Mouse (Mus musculus): ENCODE data around the gene Sgce. TPM values are rescaled to one million over a fixed set of nuclear protein-coding genes. Genes with fewer than 3 reads are reported as not detected.
"Not testable (repeated sequence)": the region's sequence is repeated elsewhere in the genome, so short reads cannot be mapped to it uniquely, and the experiment has no call there.

Gene Sgce
- total and polyA plus RNA-seq, 3 experiments: 0.33 TPM; not detected in 2

DNA sequence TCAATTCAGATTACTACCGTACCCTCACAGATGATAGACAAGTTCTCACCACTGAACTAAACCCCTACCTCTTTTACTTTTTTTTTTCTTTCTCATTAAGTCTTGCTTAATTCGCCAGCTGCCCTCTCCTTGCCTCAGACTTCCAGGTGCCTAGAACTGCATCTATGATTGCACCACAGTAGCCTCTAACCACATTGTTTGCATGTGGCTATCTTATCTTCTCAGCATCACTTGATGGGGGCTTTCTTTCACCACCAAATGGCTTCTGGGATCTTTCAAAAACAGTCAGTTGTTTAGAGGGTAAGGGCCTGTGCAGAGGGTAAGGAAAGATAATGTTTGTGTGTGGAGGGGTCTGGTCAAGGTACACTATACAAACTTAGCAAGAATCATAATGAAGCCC lies 82.7 kb downstream of the Sgce start:
- TF ChIP-seq GATA2 (IDR thresholded peaks at IDR 0.05; ENCODE audit: borderline replicate concordance, low read depth, low read length) (no peak), POLR2AphosphoS5 (IDR thresholded peaks at IDR 0.05; ENCODE audit: insufficient replicate concordance, low read depth, low read length) (no peak), TAL1 (conservative IDR thresholded peaks at IDR 0.05; ENCODE audit: low read depth, low read length) (peak; percentile 82)
- DNase-seq (ENCODE audit: low spot score) (peak; percentile 11), ATAC-seq (ENCODE audit: extremely low read depth, insufficient number of reproducible peaks, low FRiP score, poor library complexity, severe bottlenecking) (peak; percentile 79)
- no peaks in the 10 kb centered on the region for H3K9me3 ChIP-seq (replicated peaks)
- H3K27me3 ChIP-seq (ENCODE audit: insufficient read depth, low read length): peaks cover 3% of the 10 kb centered on the region; the same call in 1 of the 2 replicates
- no peak overlapping the region for H3K4me3 ChIP-seq (ENCODE audit: low read depth, low read length)
- H3K36me3 ChIP-seq (replicated peaks): no peaks in the 10 kb centered on the region
- H3K4me1 ChIP-seq (ENCODE audit: insufficient read depth, low read depth, low read length): peaks cover 55% of the 10 kb centered on the region

DNA sequence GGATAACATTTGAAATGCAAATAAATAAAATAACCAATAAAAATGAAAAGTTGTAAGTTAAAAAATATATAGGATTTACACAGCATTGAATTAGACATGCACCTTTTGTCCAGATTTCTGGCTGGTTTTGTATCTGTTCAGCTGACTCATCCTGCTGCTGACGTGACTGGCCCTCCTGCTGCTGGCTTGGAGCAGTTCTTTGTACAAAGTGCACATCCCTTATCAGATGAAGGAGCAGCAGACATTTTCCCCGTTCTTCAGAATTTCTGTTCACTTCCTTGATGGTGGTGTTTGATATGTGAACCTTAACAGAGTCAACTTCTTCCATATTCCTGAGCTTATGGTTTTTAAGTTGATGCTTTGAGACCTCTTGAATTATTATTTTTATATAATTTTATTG lies 83.5 kb downstream of the Sgce start:
- Histone ChIP-seq H3K9me3 (replicated peaks) (no peaks in the 10 kb centered on the region), H3K27me3 (ENCODE audit: insufficient read depth, low read length) (peaks cover 7% of the 10 kb centered on the region; the same call in 1 of the 2 replicates), H3K36me3 (replicated peaks) (no peaks in the 10 kb centered on the region), H3K4me1 (ENCODE audit: insufficient read depth, low read depth, low read length) (peaks cover 57% of the 10 kb centered on the region), H3K4me3 (ENCODE audit: low read depth, low read length) (peak overlapping the region; percentile 42; the same call in 1 of the 2 replicates)
- ATAC-seq (ENCODE audit: extremely low read depth, insufficient number of reproducible peaks, low FRiP score, poor library complexity, severe bottlenecking): peak; percentile 77
- DNase-seq (ENCODE audit: low spot score): peak; percentile 36
- TF ChIP-seq POLR2AphosphoS5 (IDR thresholded peaks at IDR 0.05; ENCODE audit: insufficient replicate concordance, low read depth, low read length) (no peak), GATA2 (IDR thresholded peaks at IDR 0.05; ENCODE audit: borderline replicate concordance, low read depth, low read length) (no peak), TAL1 (conservative IDR thresholded peaks at IDR 0.05; ENCODE audit: low read depth, low read length) (no peak)

DNA sequence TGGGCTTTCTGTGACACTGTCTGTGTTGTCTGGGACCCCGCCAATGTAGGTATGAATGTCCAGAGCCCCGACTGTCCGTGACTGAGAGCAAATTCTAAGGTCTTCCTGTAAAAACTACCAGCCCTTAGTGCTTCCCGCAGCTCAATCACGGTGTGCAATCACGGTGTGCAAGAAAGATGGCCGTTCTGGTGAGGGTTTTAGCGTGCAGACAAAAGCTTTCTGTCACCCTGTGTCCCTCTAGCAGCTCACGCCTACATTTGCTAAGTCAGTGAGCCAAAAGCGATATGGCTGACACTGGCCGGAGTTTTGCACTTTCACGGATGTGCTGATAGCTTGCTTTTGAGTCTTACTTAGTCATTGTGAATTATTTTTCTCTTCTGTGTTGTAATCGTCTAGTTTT lies 88.1 kb downstream of the Sgce start:
- H3K27me3 ChIP-seq (ENCODE audit: insufficient read depth, low read length): peaks cover 9% of the 10 kb centered on the region; the same call in 1 of the 2 replicates
- TF ChIP-seq POLR2AphosphoS5 (IDR thresholded peaks at IDR 0.05; ENCODE audit: insufficient replicate concordance, low read depth, low read length): no peak
- TF ChIP-seq GATA1 (IDR thresholded peaks at IDR 0.05; ENCODE audit: borderline replicate concordance, low read length): no peak
- no peak for TF ChIP-seq CTCF (IDR thresholded peaks at IDR 0.05; ENCODE audit: low read depth, low read length)
- no peak for TF ChIP-seq TAL1 (conservative IDR thresholded peaks at IDR 0.05; ENCODE audit: low read depth, low read length)
- TF ChIP-seq GATA2 (IDR thresholded peaks at IDR 0.05; ENCODE audit: borderline replicate concordance, low read depth, low read length): no peak

DNA sequence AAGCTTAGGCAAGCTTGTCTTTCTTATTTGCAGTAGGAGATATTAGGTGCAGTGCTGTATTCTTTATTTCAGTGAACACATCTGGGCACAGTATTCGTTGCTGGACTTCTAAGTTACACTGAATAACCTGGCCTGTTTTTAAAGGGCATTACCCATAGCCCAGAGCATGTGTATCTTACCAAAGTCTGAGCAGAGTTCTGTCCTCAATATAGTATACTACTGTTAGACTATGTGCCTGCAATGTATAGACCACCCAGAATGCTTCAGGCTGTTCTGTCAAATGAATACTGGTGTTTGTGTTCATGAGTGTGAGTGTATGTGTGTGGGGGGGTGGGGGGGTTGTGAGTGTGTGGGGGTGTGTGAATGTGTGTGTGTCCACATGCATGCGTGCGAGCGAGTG lies 91.1 kb downstream of the Sgce start:
- ATAC-seq (ENCODE audit: extremely low read depth, insufficient number of reproducible peaks, low FRiP score, poor library complexity, severe bottlenecking): no peak
- no peak for TF ChIP-seq CTCF (IDR thresholded peaks at IDR 0.05; ENCODE audit: low read depth, low read length)
- no peak for TF ChIP-seq GATA1 (IDR thresholded peaks at IDR 0.05; ENCODE audit: borderline replicate concordance, low read length)
- DNase-seq (ENCODE audit: low spot score): no peak

More for the DNA sequence above, 88.1 kb downstream of the Sgce start:
- ATAC-seq (ENCODE audit: extremely low read depth, insufficient number of reproducible peaks, low FRiP score, poor library complexity, severe bottlenecking): no peak
- no peak overlapping the region for H3K4me3 ChIP-seq (ENCODE audit: low read depth, low read length)
- peaks cover 66% of the 10 kb centered on the region for H3K4me1 ChIP-seq (ENCODE audit: insufficient read depth, low read depth, low read length)
- no peaks in the 10 kb centered on the region for H3K36me3 ChIP-seq (replicated peaks)
- no peaks in the 10 kb centered on the region for H3K9me3 ChIP-seq (replicated peaks)
- DNase-seq (ENCODE audit: low spot score): no peak

DNA sequence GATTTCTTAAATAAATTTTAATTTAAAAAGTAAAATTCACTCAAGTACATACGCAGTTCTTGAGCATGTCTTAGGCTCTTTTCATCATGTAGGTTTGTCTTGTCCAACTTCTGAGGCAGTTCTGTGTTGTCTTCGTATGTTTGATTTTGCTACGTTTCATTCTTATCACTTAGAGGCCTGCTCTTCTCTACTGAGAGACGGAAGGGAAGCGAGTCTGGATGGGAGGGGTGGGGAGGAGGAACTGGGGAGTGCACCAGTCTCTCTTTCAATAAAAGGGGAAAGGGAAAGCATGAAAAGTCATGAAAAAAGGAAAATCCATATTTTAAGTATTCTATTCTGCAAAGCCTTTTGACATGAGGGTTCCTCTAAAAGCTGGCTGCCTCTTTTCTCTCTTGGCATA lies 91.5 kb downstream of the Sgce start:
- Histone ChIP-seq H3K4me3 (ENCODE audit: low read depth, low read length) (no peak overlapping the region), H3K9me3 (replicated peaks) (no peaks in the 10 kb centered on the region), H3K36me3 (replicated peaks) (no peaks in the 10 kb centered on the region), H3K4me1 (ENCODE audit: insufficient read depth, low read depth, low read length) (peaks cover 43% of the 10 kb centered on the region), H3K27me3 (ENCODE audit: insufficient read depth, low read length) (peaks cover 6% of the 10 kb centered on the region; the same call in 1 of the 2 replicates)
- DNase-seq (ENCODE audit: low spot score) (peak; percentile 29), ATAC-seq (ENCODE audit: extremely low read depth, insufficient number of reproducible peaks, low FRiP score, poor library complexity, severe bottlenecking) (peak; percentile 40; the same call in 1 of the 2 replicates)
- TF ChIP-seq GATA1 (IDR thresholded peaks at IDR 0.05; ENCODE audit: borderline replicate concordance, low read length): no peak
- TF ChIP-seq TAL1 (conservative IDR thresholded peaks at IDR 0.05; ENCODE audit: low read depth, low read length): no peak
- TF ChIP-seq CTCF (IDR thresholded peaks at IDR 0.05; ENCODE audit: low read depth, low read length): no peak
- no peak for TF ChIP-seq GATA2 (IDR thresholded peaks at IDR 0.05; ENCODE audit: borderline replicate concordance, low read depth, low read length)
- no peak for TF ChIP-seq POLR2AphosphoS5 (IDR thresholded peaks at IDR 0.05; ENCODE audit: insufficient replicate concordance, low read depth, low read length)

More for the DNA sequence above, 91.1 kb downstream of the Sgce start:
- Histone ChIP-seq H3K9me3 (replicated peaks) (no peaks in the 10 kb centered on the region), H3K4me1 (ENCODE audit: insufficient read depth, low read depth, low read length) (peaks cover 46% of the 10 kb centered on the region), H3K4me3 (ENCODE audit: low read depth, low read length) (no peak overlapping the region), H3K36me3 (replicated peaks) (no peaks in the 10 kb centered on the region), H3K27me3 (ENCODE audit: insufficient read depth, low read length) (peaks cover 9% of the 10 kb centered on the region; the same call in 1 of the 2 replicates)

DNA sequence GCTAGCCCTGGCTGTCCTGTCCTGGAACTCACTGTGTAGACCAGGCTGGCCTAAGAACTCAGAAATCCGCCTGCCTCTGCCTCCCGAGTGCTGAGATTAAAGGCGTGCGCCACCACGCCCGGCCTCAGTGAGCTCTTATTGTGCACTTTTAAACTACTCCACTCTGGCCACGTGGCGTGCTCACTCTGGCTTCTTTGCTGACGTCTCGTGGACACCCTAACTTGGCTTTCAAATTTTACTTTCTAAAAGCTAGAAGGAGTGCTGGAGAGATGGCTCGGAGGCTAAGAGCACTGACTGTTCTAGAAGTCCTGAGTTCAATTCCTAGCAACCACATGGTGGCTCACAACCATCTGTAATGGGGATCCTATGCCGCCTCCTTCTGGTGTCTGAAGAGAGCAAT lies 93.3 kb downstream of the Sgce start:
- not testable (repeated sequence) for DNase-seq (ENCODE audit: low spot score); H3K4me3 ChIP-seq (ENCODE audit: low read depth, low read length); H3K9me3 ChIP-seq (replicated peaks); H3K36me3 ChIP-seq (replicated peaks); H3K27me3 ChIP-seq (ENCODE audit: insufficient read depth, low read length); ATAC-seq (ENCODE audit: extremely low read depth, insufficient number of reproducible peaks, low FRiP score, poor library complexity, severe bottlenecking)
- H3K4me1 ChIP-seq (ENCODE audit: insufficient read depth, low read depth, low read length): peaks cover 40% of the 10 kb centered on the region

DNA sequence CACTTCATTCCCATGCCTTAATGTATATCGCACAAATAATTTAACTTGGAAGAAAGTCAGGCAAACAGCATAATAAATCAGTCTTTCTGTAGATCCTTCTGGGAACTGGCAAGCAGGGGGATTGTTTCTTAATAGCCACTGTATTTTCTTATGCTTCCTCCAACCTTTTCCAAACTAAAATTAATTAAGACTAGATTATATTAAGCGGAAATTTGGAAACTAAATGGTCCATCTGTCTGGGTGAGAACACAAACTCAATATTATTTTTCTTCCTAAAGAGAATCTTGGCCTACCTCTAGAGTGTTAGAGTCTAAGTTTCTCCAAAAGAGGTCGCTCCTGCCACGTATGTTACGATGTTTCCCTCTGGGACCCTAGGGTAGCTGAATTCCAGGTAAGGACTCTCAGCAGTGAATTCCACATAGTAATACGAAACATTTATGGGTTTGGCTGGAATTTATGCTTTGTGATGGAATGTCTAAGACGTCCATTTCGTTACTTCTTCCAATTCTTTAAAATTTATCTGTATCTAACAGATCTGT lies 94.3 kb downstream of the Sgce start:
- Histone ChIP-seq H3K36me3 (replicated peaks) (no peaks in the 10 kb centered on the region), H3K4me3 (ENCODE audit: low read depth, low read length) (no peak overlapping the region), H3K27me3 (ENCODE audit: insufficient read depth, low read length) (peaks cover 3% of the 10 kb centered on the region; the same call in 1 of the 2 replicates), H3K4me1 (ENCODE audit: insufficient read depth, low read depth, low read length) (peaks cover 38% of the 10 kb centered on the region), H3K9me3 (replicated peaks) (no peaks in the 10 kb centered on the region)
- DNase-seq (ENCODE audit: low spot score) (no peak), ATAC-seq (ENCODE audit: extremely low read depth, insufficient number of reproducible peaks, low FRiP score, poor library complexity, severe bottlenecking) (no peak)
- TF ChIP-seq GATA1 (IDR thresholded peaks at IDR 0.05; ENCODE audit: borderline replicate concordance, low read length) (no peak), POLR2AphosphoS5 (IDR thresholded peaks at IDR 0.05; ENCODE audit: insufficient replicate concordance, low read depth, low read length) (no peak), TAL1 (conservative IDR thresholded peaks at IDR 0.05; ENCODE audit: low read depth, low read length) (no peak), GATA2 (IDR thresholded peaks at IDR 0.05; ENCODE audit: borderline replicate concordance, low read depth, low read length) (no peak), CTCF (IDR thresholded peaks at IDR 0.05; ENCODE audit: low read depth, low read length) (no peak)
